Mouse (Mus musculus) liver, embryonic 14.5 days (tissue): ENCODE results near the gene Rrp9.

ENCODE experiments used
- CTCF ChIP-seq: IDR thresholded peaks from 2 replicates; pipeline ENCODE4 v1.5.1; 2016; ENCODE audit warnings: antibody characterized with exemption, low read depth, control low read depth
- EP300 ChIP-seq: IDR thresholded peaks from 2 replicates; pipeline ENCODE4 v1.6.1; 2016; ENCODE audit warnings: antibody characterized with exemption, low read depth

- TF ChIP-seq EP300 (no peak), CTCF (no peak)
These were observed 39.2 kb upstream of the Rrp9 start for GRCm38 (mm10) chr9:106436566-106436965.
